Mouse (Mus musculus): Measurements from ENCODE around the gene Tlx2. TPM values are rescaled to one million over a fixed set of nuclear protein-coding genes. Genes with fewer than 3 reads are reported as not detected.

Gene Tlx2
- polyA plus RNA-seq, 1 experiment, result 0.36 TPM

DNA sequence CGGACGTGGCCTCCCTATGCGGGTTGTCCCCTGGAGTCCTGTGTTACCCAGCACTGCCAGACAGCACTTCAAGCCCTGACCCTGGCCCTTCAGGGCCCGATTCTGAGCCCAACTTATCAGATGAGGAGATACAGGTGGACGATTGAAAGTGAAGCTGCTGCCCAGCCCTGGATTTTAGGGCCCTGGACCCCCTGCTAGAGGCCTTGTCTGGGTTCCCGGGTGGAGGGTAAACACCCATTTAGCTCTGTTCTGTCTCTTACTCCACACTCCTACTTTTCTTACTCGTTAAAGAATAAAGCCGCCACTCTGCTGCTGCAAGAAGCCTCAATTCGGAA is 17.8 kb upstream of the Tlx2 start:
- WGBS, result 47% methylated on average over 9 of the region's 9 CpGs
- H3K27me3 ChIP-seq (replicated peaks; ENCODE audit: control insufficient read depth, insufficient read depth, low read length), result 0 out of 2 replicates have a peak, but pooled peaks cover 1% of the 10 kb centered on the region
- H3K4me1 ChIP-seq (ENCODE audit: control insufficient read depth, insufficient read depth, low read length), result 0 out of 2 replicates have a peak, but pooled peaks cover 3% of the 10 kb centered on the region
- TF ChIP-seq POLR2A (IDR thresholded peaks at IDR 0.05; ENCODE audit: low read depth, low read length) (no peak), CTCF (conservative IDR thresholded peaks at IDR 0.05; ENCODE audit: insufficient read depth, insufficient read length, low read depth, low read length) (no peak)
- H3K27ac ChIP-seq (ENCODE audit: insufficient read depth, low read depth, low read length), result 0 out of 2 replicates have a peak overlapping the region, but pooled peaks have one; percentile 40
- H3K36me3 ChIP-seq (ENCODE audit: control insufficient read depth, insufficient read depth, low read length), result no peaks in the 10 kb centered on the region
- DNase-seq, result no peak
- H3K4me3 ChIP-seq (ENCODE audit: insufficient read depth, low read depth, low read length), result peak overlapping the region; percentile 48

DNA sequence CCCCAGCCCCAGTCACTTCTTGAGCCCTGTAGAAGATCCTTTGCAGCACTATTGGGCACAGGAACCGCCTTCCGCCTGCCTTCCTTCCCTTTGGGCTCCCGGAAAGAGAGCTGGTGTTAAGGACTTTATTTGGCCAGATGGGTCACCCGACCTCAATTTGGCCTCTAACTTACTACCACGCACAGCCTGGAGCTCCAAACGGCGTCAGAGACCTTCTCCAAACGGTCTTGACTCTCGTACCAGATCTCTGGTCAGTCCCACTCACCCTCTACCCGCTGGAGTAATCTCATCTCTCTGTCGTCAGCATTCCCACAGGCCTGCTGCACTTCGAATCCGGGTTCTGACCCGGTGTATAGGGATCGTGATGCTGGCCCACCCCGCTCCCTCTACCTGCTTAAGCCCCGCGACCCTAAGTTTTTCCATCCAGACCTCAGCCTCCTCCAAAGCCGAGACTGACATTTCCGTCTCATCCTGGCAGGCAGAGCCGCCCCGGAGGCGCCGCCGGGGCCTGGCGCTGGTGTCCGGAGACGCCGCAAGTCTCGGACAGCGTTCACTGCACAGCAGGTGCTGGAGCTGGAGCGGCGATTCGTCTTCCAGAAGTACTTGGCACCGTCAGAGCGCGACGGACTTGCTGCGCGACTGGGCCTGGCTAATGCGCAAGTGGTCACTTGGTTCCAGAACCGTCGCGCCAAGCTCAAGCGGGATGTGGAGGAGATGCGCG is 17.3 kb upstream of the Tlx2 start:
- DNase-seq, result peak; percentile 65
- 23% methylated on average over 47 of the region's 47 CpGs for WGBS
- no peak for TF ChIP-seq CTCF (conservative IDR thresholded peaks at IDR 0.05; ENCODE audit: insufficient read depth, insufficient read length, low read depth, low read length)
- TF ChIP-seq POLR2A (IDR thresholded peaks at IDR 0.05; ENCODE audit: low read depth, low read length), result no peak
- peak overlapping the region; percentile 40 for H3K27ac ChIP-seq (ENCODE audit: insufficient read depth, low read depth, low read length)
- 0 out of 2 replicates have a peak, but pooled peaks cover 1% of the 10 kb centered on the region for H3K27me3 ChIP-seq (replicated peaks; ENCODE audit: control insufficient read depth, insufficient read depth, low read length)
- H3K4me1 ChIP-seq (ENCODE audit: control insufficient read depth, insufficient read depth, low read length), result no peaks in the 10 kb centered on the region
- peak overlapping the region; percentile 48 for H3K4me3 ChIP-seq (ENCODE audit: insufficient read depth, low read depth, low read length)
- no peaks in the 10 kb centered on the region for H3K36me3 ChIP-seq (ENCODE audit: control insufficient read depth, insufficient read depth, low read length)

DNA sequence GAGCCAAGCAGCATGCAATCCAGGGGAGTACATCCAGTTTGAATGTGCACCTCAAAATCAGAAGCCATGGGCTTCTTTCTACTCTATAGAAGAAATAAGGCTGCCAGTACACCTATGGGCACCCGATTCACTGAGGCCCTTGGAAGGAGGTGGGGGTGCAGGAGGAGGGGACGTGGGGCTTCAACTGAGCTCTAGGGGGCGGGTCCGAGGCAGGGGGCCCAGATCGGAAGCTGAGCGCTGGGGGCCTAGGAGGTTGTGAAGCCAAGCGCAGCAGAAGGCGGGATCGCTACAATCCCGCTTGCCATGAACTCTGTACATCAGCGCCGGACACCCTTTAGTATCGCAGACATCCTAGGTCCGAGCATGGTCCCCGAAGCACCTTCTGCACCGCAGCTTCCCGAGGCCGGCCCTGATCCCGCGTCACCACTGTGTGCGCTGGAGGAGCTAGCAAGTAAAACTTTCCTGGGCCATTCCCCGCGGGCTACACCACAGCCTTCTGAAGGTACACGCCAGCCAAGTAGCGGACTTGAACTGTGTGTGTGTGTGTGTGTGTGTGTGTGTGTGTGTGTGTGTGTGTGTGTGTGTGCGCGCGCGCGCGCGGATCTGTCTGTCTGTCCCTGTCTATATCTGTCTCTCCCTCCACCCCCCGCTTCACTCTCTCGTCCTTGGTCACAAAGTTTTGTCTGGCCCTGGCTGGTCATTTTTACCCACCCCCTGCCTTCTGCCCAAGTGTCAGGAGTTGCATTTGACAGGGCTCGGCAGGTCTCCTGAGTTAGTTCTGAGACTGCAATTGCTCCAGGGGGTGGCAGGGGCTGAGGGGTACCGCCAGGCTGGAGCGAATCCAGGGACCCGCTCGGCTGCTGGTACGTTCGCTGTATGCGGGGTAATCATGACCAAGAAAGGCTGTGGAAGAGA is 16.3 kb upstream of the Tlx2 start, which contains the start of gene Lbx2:
Gene Lbx2, plus strand, starts transcription at position 247 of the 915 bp plus-strand sequence.
- DNase-seq, result no peak
- H3K27ac ChIP-seq (ENCODE audit: insufficient read depth, low read depth, low read length), result peak within 1 kb of the TSS; percentile 40
- H3K36me3 ChIP-seq (ENCODE audit: control insufficient read depth, insufficient read depth, low read length), result no peaks in the 10 kb centered on the region
- H3K27me3 ChIP-seq (replicated peaks; ENCODE audit: control insufficient read depth, insufficient read depth, low read length), result 0 out of 2 replicates have a peak, but pooled peaks cover 1% of the 10 kb centered on the region
- no peak for TF ChIP-seq POLR2A (IDR thresholded peaks at IDR 0.05; ENCODE audit: low read depth, low read length)
- 14% methylated on average over 42 of the region's 42 CpGs for WGBS
- no peaks in the 10 kb centered on the region for H3K4me1 ChIP-seq (ENCODE audit: control insufficient read depth, insufficient read depth, low read length)
- H3K4me3 ChIP-seq (ENCODE audit: insufficient read depth, low read depth, low read length), result peak within 1 kb of the TSS; percentile 48

DNA sequence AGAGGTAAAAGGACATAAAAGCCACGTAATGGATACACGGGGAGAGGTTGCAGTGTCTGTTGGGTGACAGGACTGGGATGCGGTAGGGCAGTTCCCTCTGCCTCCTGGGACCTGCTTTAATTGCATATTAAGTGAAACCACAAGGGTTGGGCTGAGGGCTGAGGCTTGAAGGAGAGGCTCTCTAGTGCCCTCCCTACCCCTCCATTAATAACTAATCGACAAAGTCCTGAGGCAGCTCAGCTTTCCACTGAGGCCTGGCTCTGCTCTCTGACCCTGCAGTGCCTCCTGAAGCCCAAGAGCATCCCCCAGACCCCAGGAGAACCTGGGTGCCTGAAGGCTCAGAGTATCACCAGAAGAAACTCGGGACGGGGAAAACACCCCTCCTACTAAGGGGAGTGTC is 14.4 kb upstream of the Tlx2 start:
- no peak overlapping the region for H3K4me3 ChIP-seq (ENCODE audit: insufficient read depth, low read depth, low read length)
- no peak overlapping the region for H3K27ac ChIP-seq (ENCODE audit: insufficient read depth, low read depth, low read length)
- TF ChIP-seq CTCF (conservative IDR thresholded peaks at IDR 0.05; ENCODE audit: insufficient read depth, insufficient read length, low read depth, low read length), result no peak
- TF ChIP-seq POLR2A (IDR thresholded peaks at IDR 0.05; ENCODE audit: low read depth, low read length), result no peak
- WGBS, result 30% methylated on average over 6 of the region's 6 CpGs
- H3K4me1 ChIP-seq (ENCODE audit: control insufficient read depth, insufficient read depth, low read length), result no peaks in the 10 kb centered on the region
- 0 out of 2 replicates have a peak, but pooled peaks cover 1% of the 10 kb centered on the region for H3K27me3 ChIP-seq (replicated peaks; ENCODE audit: control insufficient read depth, insufficient read depth, low read length)
- H3K36me3 ChIP-seq (ENCODE audit: control insufficient read depth, insufficient read depth, low read length), result no peaks in the 10 kb centered on the region
- peak; percentile 39 for DNase-seq

DNA sequence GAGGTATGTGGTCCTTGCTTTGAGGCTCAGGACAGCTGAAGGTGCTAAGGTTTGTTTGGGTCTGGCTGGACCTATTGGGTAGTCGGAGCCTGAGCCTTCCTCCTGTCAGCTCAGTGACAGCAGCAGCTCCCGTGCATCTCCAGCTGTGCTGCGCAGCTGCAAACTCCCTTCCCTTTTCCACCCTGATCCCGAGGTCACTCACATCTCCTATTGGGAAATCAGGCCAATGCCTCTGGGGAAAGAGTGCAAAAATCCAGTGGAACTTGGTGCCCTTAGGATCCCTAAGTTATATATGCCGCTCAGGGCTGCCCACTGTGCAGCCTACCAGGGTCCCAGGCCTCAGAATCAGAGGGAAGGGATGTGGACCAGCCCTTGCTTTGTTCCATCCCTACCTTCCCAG is 13.4 kb upstream of the Tlx2 start:
- TF ChIP-seq CTCF (conservative IDR thresholded peaks at IDR 0.05; ENCODE audit: insufficient read depth, insufficient read length, low read depth, low read length), result no peak
- TF ChIP-seq POLR2A (IDR thresholded peaks at IDR 0.05; ENCODE audit: low read depth, low read length), result no peak

DNA sequence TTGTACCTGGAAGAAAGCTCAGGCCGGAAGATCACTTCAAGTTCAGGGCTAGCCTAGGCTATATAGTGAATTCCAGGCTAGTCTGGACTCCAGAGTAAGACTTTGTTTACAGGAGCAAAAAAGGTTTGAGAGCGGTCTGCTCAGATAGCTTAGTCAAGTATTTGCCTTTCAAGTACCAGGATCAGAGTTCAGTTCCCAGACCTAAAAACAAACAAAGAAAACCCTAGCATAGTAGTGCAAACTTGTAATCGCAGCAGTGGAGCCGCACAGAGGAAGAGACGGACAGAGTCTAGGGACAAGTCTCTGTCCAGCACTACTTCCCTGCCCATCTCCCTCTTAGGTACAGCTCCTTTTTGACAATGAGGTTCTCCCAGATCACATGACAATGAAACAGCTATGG is 10.1 kb upstream of the Tlx2 start:
- Histone ChIP-seq H3K27ac (ENCODE audit: insufficient read depth, low read depth, low read length) (no peak overlapping the region), H3K4me3 (ENCODE audit: insufficient read depth, low read depth, low read length) (no peak overlapping the region), H3K36me3 (ENCODE audit: control insufficient read depth, insufficient read depth, low read length) (no peaks in the 10 kb centered on the region), H3K27me3 (replicated peaks; ENCODE audit: control insufficient read depth, insufficient read depth, low read length) (no peaks in the 10 kb centered on the region), H3K4me1 (ENCODE audit: control insufficient read depth, insufficient read depth, low read length) (no peaks in the 10 kb centered on the region)
- WGBS, result 97% methylated on average over 5 of the region's 5 CpGs
- no peak for DNase-seq
- no peak for TF ChIP-seq CTCF (conservative IDR thresholded peaks at IDR 0.05; ENCODE audit: insufficient read depth, insufficient read length, low read depth, low read length)
- TF ChIP-seq POLR2A (IDR thresholded peaks at IDR 0.05; ENCODE audit: low read depth, low read length), result no peak

More for the DNA sequence above, 13.4 kb upstream of the Tlx2 start:
- Histone ChIP-seq H3K36me3 (ENCODE audit: control insufficient read depth, insufficient read depth, low read length) (no peaks in the 10 kb centered on the region), H3K4me3 (ENCODE audit: insufficient read depth, low read depth, low read length) (no peak overlapping the region), H3K4me1 (ENCODE audit: control insufficient read depth, insufficient read depth, low read length) (no peaks in the 10 kb centered on the region), H3K27ac (ENCODE audit: insufficient read depth, low read depth, low read length) (no peak overlapping the region), H3K27me3 (replicated peaks; ENCODE audit: control insufficient read depth, insufficient read depth, low read length) (0 out of 2 replicates have a peak, but pooled peaks cover 1% of the 10 kb centered on the region)
- WGBS, result 53% methylated on average over 5 of the region's 5 CpGs
- no peak for DNase-seq
